Mouse (Mus musculus) hindbrain, postnatal 0 days (tissue): Measurements from ENCODE around the gene Robo1. TPM values are rescaled to one million over a fixed set of nuclear protein-coding genes. Genes with fewer than 3 reads are reported as not detected.

Experiments
- ATAC-seq: fragments of 200-750 bp; cut with Nextera tagmentation; 2 replicates; pipeline ENCODE4 v1.8.0; 2017; ENCODE audit warnings: mild to moderate bottlenecking, moderate TSS enrichment, moderate library complexity
- DNase-seq: peaks from one replicate; pipeline ENCODE4 v3.0.0-alpha.2; 2015; ENCODE audit warnings: low spot score
- H3K27ac ChIP-seq: fragments of 300-500 bp; sonication (generic); 2 replicates; pipeline ENCODE4 v1.5.1; 2014; ENCODE audit warnings: mild to moderate bottlenecking
- H3K27me3 ChIP-seq: fragments of 300-500 bp; sonication (generic); 2 replicates; pipeline ENCODE4 v1.6.1; 2014; ENCODE audit warnings: low read length, mixed read lengths; ENCODE audit not compliant: insufficient read depth
- H3K36me3 ChIP-seq: fragments of 300-500 bp; sonication (generic); 2 replicates; pipeline ENCODE4 v1.6.1; 2014; ENCODE audit warnings: low read length, mixed read lengths; ENCODE audit not compliant: insufficient read depth
- H3K4me1 ChIP-seq: fragments of 300-500 bp; sonication (generic); 2 replicates; pipeline ENCODE4 v1.6.1; 2014; ENCODE audit warnings: antibody characterized with exemption, low read length, mixed read lengths; ENCODE audit not compliant: insufficient read depth
- H3K4me2 ChIP-seq: fragments of 300-500 bp; sonication (generic); 2 replicates; pipeline ENCODE4 v1.6.1; 2014; ENCODE audit warnings: low read depth, mild to moderate bottlenecking, low read length, moderate library complexity, mixed read lengths
- H3K4me3 ChIP-seq: fragments of 300-500 bp; sonication (generic); 2 replicates; pipeline ENCODE4 v1.5.1; 2014; ENCODE audit warnings: low read length
- H3K9ac ChIP-seq: fragments of 300-500 bp; sonication (generic); replicated peaks from 2 replicates; pipeline ENCODE4 v1.6.1; 2014; ENCODE audit warnings: mild to moderate bottlenecking, low read length, moderate library complexity, mixed read lengths
- H3K9me3 ChIP-seq: fragments of 300-500 bp; sonication (generic); 2 replicates; pipeline ENCODE4 v1.6.1; 2016; ENCODE audit warnings: low read length, mixed read lengths
- CTCF ChIP-seq: IDR thresholded peaks from 2 replicates; pipeline ENCODE4 v1.5.1; 2016; ENCODE audit warnings: antibody characterized with exemption, control low read depth, low read depth
- WGBS: fragments of 180-500 bp; shearing (Covaris S2); extraction: QIAGEN DNeasy Blood & Tissue Kit; methylation state at CpG from one replicate; pipeline ENCODE4 v1.1.7; 2014; 5-methylcytosine and 5-hydroxymethylcytosine counted together
- polyA plus RNA-seq: library from polyadenylated mRNA; unstranded; fragments of >200 nt; fragmentation: Nextera tagmentation; extraction: Ambion mirVana; gene quantifications from 2 replicates; pipeline ENCODE4 v1.2.1, GENCODE M21; 2015
- total RNA-seq: library from RNA; depleted of rRNA; stranded (reverse); fragments of >200 nt; gene quantifications from 2 replicates; pipeline ENCODE4 v1.2.3, GENCODE M21; 2014

The Robo1 gene
- total and polyA plus RNA-seq, 2 experiments from 2014 or later = 20.4 to 57.9 TPM

- no peak for ATAC-seq
- no peaks in the 10 kb centered on the region for H3K36me3 ChIP-seq
- no peak for TF ChIP-seq CTCF
- no peaks in the 10 kb centered on the region for H3K4me1 ChIP-seq
- H3K9me3 ChIP-seq = no peaks in the 10 kb centered on the region
- no peaks in the 10 kb centered on the region for H3K27me3 ChIP-seq
- no peak overlapping the region for H3K4me2 ChIP-seq
- no peak overlapping the region for H3K27ac ChIP-seq
- H3K4me3 ChIP-seq = no peak overlapping the region
- 81% methylated on average over 8 of the region's 8 CpGs for WGBS
- H3K9ac ChIP-seq = no peak overlapping the region
- DNase-seq = no peak
These were observed 632.7 kb downstream of the Robo1 start for GRCm38 (mm10) chr16:72940786-72941185.

GRCm38 (mm10) chr16:72944403-72944802, 636.3 kb downstream of the Robo1 start:
- Histone ChIP-seq H3K4me2 (no peak overlapping the region), H3K4me3 (no peak overlapping the region), H3K4me1 (no peaks in the 10 kb centered on the region), H3K9me3 (no peaks in the 10 kb centered on the region), H3K36me3 (no peaks in the 10 kb centered on the region), H3K27ac (no peak overlapping the region), H3K27me3 (no peaks in the 10 kb centered on the region), H3K9ac (no peak overlapping the region)
- ATAC-seq (no peak), DNase-seq (no peak)
- no peak for TF ChIP-seq CTCF
- 88% methylated on average over 4 of the region's 4 CpGs for WGBS

DNA sequence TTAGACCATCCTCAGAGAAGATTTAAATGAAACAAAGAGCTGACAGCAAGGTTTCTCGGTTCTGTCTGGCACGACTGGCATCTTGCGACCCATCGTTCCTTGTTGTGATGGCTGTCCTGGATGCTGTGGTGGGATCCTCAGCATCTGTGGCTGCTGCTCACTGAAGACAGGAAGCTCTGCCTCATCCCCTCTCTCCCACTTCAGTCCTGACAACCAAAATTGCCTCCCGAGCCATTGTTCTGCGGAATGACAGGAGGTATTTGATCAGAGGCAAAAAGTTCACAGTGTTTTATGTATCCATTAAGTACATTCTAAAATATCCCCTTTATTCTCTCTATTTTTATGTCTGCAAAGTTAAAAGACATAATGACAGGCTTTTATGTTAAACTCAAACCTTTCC, 643.9 kb downstream of the Robo1 start:
- H3K9me3 ChIP-seq = no peaks in the 10 kb centered on the region
- WGBS = 61% methylated on average over 6 of the region's 6 CpGs
- no peak overlapping the region for H3K4me3 ChIP-seq
- H3K4me2 ChIP-seq = no peak overlapping the region
- no peak overlapping the region for H3K9ac ChIP-seq
- H3K27me3 ChIP-seq = no peaks in the 10 kb centered on the region
- DNase-seq (no peak), ATAC-seq (no peak)
- no peaks in the 10 kb centered on the region for H3K4me1 ChIP-seq
- H3K36me3 ChIP-seq = no peaks in the 10 kb centered on the region
- no peak for TF ChIP-seq CTCF
- H3K27ac ChIP-seq = no peak overlapping the region

GRCm38 (mm10) chr16:72959018-72959702, 651.1 kb downstream of the Robo1 start:
- Histone ChIP-seq H3K4me2 (no peak overlapping the region), H3K4me1 (no peaks in the 10 kb centered on the region), H3K4me3 (no peak overlapping the region), H3K9ac (no peak overlapping the region), H3K27me3 (no peaks in the 10 kb centered on the region), H3K36me3 (peaks cover 6% of the 10 kb centered on the region; the same call in 1 of the 2 replicates), H3K27ac (no peak overlapping the region), H3K9me3 (no peaks in the 10 kb centered on the region)
- no peak for DNase-seq
- ATAC-seq = 0 out of 2 replicates have a peak, but pooled peaks have one; percentile 38
- TF ChIP-seq CTCF = no peak
- 61% methylated on average over 11 of the region's 11 CpGs for WGBS

- Histone ChIP-seq H3K9me3 (no peaks in the 10 kb centered on the region), H3K4me3 (no peak overlapping the region), H3K36me3 (peaks cover 6% of the 10 kb centered on the region; the same call in 1 of the 2 replicates), H3K9ac (no peak overlapping the region), H3K27ac (no peak overlapping the region), H3K27me3 (no peaks in the 10 kb centered on the region), H3K4me1 (no peaks in the 10 kb centered on the region), H3K4me2 (no peak overlapping the region)
- no peak for ATAC-seq
- DNase-seq = no peak
- 78% methylated on average over 6 of the region's 6 CpGs for WGBS
- no peak for TF ChIP-seq CTCF
These were observed 651.7 kb downstream of the Robo1 start for GRCm38 (mm10) chr16:72959823-72960222.

DNA sequence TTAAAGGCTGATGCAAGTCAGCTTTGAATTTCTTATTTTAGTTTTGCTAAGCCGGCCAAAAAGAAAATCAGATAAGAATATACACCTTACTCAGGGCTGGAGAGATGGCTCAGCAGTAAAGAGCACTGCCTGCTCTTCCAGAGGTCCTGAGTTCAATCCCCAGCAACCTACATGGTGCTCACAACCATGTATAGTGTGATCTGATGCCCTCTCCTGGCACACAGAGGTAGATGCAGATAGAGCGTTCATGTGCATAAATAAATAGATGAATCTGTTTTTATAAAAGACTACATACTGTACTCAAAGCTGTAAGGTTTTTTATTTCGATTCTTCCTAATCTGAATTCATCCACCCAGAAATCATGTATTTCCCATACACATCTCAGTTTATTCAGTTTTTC, 655.7 kb downstream of the Robo1 start:
- no peaks in the 10 kb centered on the region for H3K9me3 ChIP-seq
- DNase-seq (no peak), ATAC-seq (no peak)
- WGBS = 95% methylated on average over 3 of the region's 3 CpGs
- 0 out of 2 replicates have a peak, but pooled peaks have one; percentile 7 for TF ChIP-seq CTCF
- no peak overlapping the region for H3K27ac ChIP-seq
- H3K9ac ChIP-seq = no peak overlapping the region
- H3K4me3 ChIP-seq = no peak overlapping the region
- H3K4me2 ChIP-seq = no peak overlapping the region
- H3K36me3 ChIP-seq = peaks cover 6% of the 10 kb centered on the region; the same call in 1 of the 2 replicates
- H3K27me3 ChIP-seq = no peaks in the 10 kb centered on the region
- no peaks in the 10 kb centered on the region for H3K4me1 ChIP-seq

- no peak for TF ChIP-seq CTCF
- DNase-seq (no peak), ATAC-seq (no peak)
- Histone ChIP-seq H3K4me2 (no peak overlapping the region), H3K36me3 (no peaks in the 10 kb centered on the region), H3K27me3 (no peaks in the 10 kb centered on the region; the same call in 1 of the 2 replicates), H3K4me3 (no peak overlapping the region), H3K9me3 (no peaks in the 10 kb centered on the region), H3K27ac (no peak overlapping the region), H3K4me1 (no peaks in the 10 kb centered on the region), H3K9ac (no peak overlapping the region)
- 73% methylated on average over 7 of the region's 7 CpGs for WGBS
These were observed 659.4 kb downstream of the Robo1 start for GRCm38 (mm10) chr16:72967509-72967908.
